Mouse (Mus musculus): Measurements from ENCODE around the gene Lrrc4c. TPM values are rescaled to one million over a fixed set of nuclear protein-coding genes. Genes with fewer than 3 reads are reported as not detected.

The Lrrc4c gene
- total RNA-seq, 1 experiment: 0.09 TPM

- Histone ChIP-seq H3K4me1 (ENCODE audit: control insufficient read depth in 2 of 2, insufficient read depth in 2 of 2, low read length in 2 of 2, poor library complexity in 1 of 2) (no peaks in the 10 kb centered on the region), H3K4me3 (ENCODE audit: insufficient read depth in 1 of 2, low read depth in 1 of 2, low read length in 2 of 2, poor library complexity in 1 of 2, severe bottlenecking in 1 of 2) (no peak overlapping the region), H3K9ac (ENCODE audit: insufficient read depth, low read depth, low read length, poor library complexity, severe bottlenecking) (no peak overlapping the region), H3K36me3 (ENCODE audit: control insufficient read depth, insufficient read depth, low read length, poor library complexity, severe bottlenecking) (no peaks in the 10 kb centered on the region), H3K27ac (ENCODE audit: insufficient read depth, low read depth, low read length, poor library complexity, severe bottlenecking) (no peak overlapping the region), H3K9me3 (ENCODE audit: control insufficient read depth, insufficient read depth, low read depth, low read length) (no peaks in the 10 kb centered on the region)
- in situ Hi-C loops (cut with MboI; ENCODE audit: low sequenced_read_pairs in 2 of 2, unreplicated experiment in 2 of 2): no loop called here
- TF ChIP-seq HCFC1 (IDR thresholded peaks at IDR 0.05; ENCODE audit: borderline replicate concordance, insufficient read depth, low read length): no peak
- peak; percentile 72 for TF ChIP-seq ZC3H11A (IDR thresholded peaks at IDR 0.05; ENCODE audit: borderline replicate concordance, low read depth, low read length)
- TF ChIP-seq MAFK (IDR thresholded peaks at IDR 0.05; ENCODE audit: insufficient read depth, low read depth, low read length): no peak
- TF ChIP-seq ZNF384 (IDR thresholded peaks at IDR 0.05; ENCODE audit: low read depth, low read length): no peak
- no peak for TF ChIP-seq CHD2 (IDR thresholded peaks at IDR 0.05; ENCODE audit: low read depth, low read length)
- DNase-seq (ENCODE audit: low read depth, low spot score): peak; percentile 45
These were observed 267.7 kb downstream of the Lrrc4c start for GRCm38 (mm10) chr2:96585665-96586064.

- TF ChIP-seq HCFC1 (IDR thresholded peaks at IDR 0.05; ENCODE audit: borderline replicate concordance, insufficient read depth, low read length) (no peak), MAFK (IDR thresholded peaks at IDR 0.05; ENCODE audit: insufficient read depth, low read depth, low read length) (no peak), ZC3H11A (IDR thresholded peaks at IDR 0.05; ENCODE audit: borderline replicate concordance, low read depth, low read length) (no peak), ZNF384 (IDR thresholded peaks at IDR 0.05; ENCODE audit: low read depth, low read length) (no peak), CHD2 (IDR thresholded peaks at IDR 0.05; ENCODE audit: low read depth, low read length) (no peak)
- no peak overlapping the region for H3K4me3 ChIP-seq (ENCODE audit: insufficient read depth in 1 of 2, low read depth in 1 of 2, low read length in 2 of 2, poor library complexity in 1 of 2, severe bottlenecking in 1 of 2)
- H3K9ac ChIP-seq (ENCODE audit: insufficient read depth, low read depth, low read length, poor library complexity, severe bottlenecking): no peak overlapping the region
- no peaks in the 10 kb centered on the region for H3K9me3 ChIP-seq (ENCODE audit: control insufficient read depth, insufficient read depth, low read depth, low read length)
- no peak for DNase-seq (ENCODE audit: low read depth, low spot score)
- H3K27ac ChIP-seq (ENCODE audit: insufficient read depth, low read depth, low read length, poor library complexity, severe bottlenecking): no peak overlapping the region
- in situ Hi-C loops (cut with MboI; ENCODE audit: low sequenced_read_pairs in 2 of 2, unreplicated experiment in 2 of 2): no loop called here
- no peaks in the 10 kb centered on the region for H3K4me1 ChIP-seq (ENCODE audit: control insufficient read depth in 2 of 2, insufficient read depth in 2 of 2, low read length in 2 of 2, poor library complexity in 1 of 2)
- H3K36me3 ChIP-seq (ENCODE audit: control insufficient read depth, insufficient read depth, low read length, poor library complexity, severe bottlenecking): no peaks in the 10 kb centered on the region
These were observed 286.8 kb downstream of the Lrrc4c start for GRCm38 (mm10) chr2:96604801-96605200.

GRCm38 (mm10) chr2:96614121-96614520 lies 296.2 kb downstream of the Lrrc4c start:
- TF ChIP-seq HCFC1 (IDR thresholded peaks at IDR 0.05; ENCODE audit: borderline replicate concordance, insufficient read depth, low read length): no peak
- no peak for TF ChIP-seq MAFK (IDR thresholded peaks at IDR 0.05; ENCODE audit: insufficient read depth, low read depth, low read length)
- no peak for TF ChIP-seq ZNF384 (IDR thresholded peaks at IDR 0.05; ENCODE audit: low read depth, low read length)
- TF ChIP-seq CHD2 (IDR thresholded peaks at IDR 0.05; ENCODE audit: low read depth, low read length): no peak
- TF ChIP-seq ZC3H11A (IDR thresholded peaks at IDR 0.05; ENCODE audit: borderline replicate concordance, low read depth, low read length): no peak
- no peak overlapping the region for H3K27ac ChIP-seq (ENCODE audit: insufficient read depth, low read depth, low read length, poor library complexity, severe bottlenecking)
- no peaks in the 10 kb centered on the region for H3K36me3 ChIP-seq (ENCODE audit: control insufficient read depth, insufficient read depth, low read length, poor library complexity, severe bottlenecking)
- H3K4me3 ChIP-seq (ENCODE audit: insufficient read depth in 1 of 2, low read depth in 1 of 2, low read length in 2 of 2, poor library complexity in 1 of 2, severe bottlenecking in 1 of 2): no peak overlapping the region
- no peaks in the 10 kb centered on the region for H3K9me3 ChIP-seq (ENCODE audit: control insufficient read depth, insufficient read depth, low read depth, low read length)
- in situ Hi-C loops (cut with MboI; ENCODE audit: low sequenced_read_pairs in 2 of 2, unreplicated experiment in 2 of 2): no loop called here
- H3K9ac ChIP-seq (ENCODE audit: insufficient read depth, low read depth, low read length, poor library complexity, severe bottlenecking): no peak overlapping the region
- DNase-seq (ENCODE audit: low read depth, low spot score): no peak
- H3K4me1 ChIP-seq (ENCODE audit: control insufficient read depth in 2 of 2, insufficient read depth in 2 of 2, low read length in 2 of 2, poor library complexity in 1 of 2): no peaks in the 10 kb centered on the region

GRCm38 (mm10) chr2:96618691-96619205 lies 300.8 kb downstream of the Lrrc4c start:
- TF ChIP-seq ZC3H11A (IDR thresholded peaks at IDR 0.05; ENCODE audit: borderline replicate concordance, low read depth, low read length) (no peak), MAFK (IDR thresholded peaks at IDR 0.05; ENCODE audit: insufficient read depth, low read depth, low read length) (no peak), HCFC1 (IDR thresholded peaks at IDR 0.05; ENCODE audit: borderline replicate concordance, insufficient read depth, low read length) (no peak), CHD2 (IDR thresholded peaks at IDR 0.05; ENCODE audit: low read depth, low read length) (no peak), ZNF384 (IDR thresholded peaks at IDR 0.05; ENCODE audit: low read depth, low read length) (no peak)

More at GRCm38 (mm10) chr2:96618691-96619205, 300.8 kb downstream of the Lrrc4c start:
- H3K9ac ChIP-seq (ENCODE audit: insufficient read depth, low read depth, low read length, poor library complexity, severe bottlenecking): no peak overlapping the region
- no peaks in the 10 kb centered on the region for H3K4me1 ChIP-seq (ENCODE audit: control insufficient read depth in 2 of 2, insufficient read depth in 2 of 2, low read length in 2 of 2, poor library complexity in 1 of 2)
- H3K36me3 ChIP-seq (ENCODE audit: control insufficient read depth, insufficient read depth, low read length, poor library complexity, severe bottlenecking): no peaks in the 10 kb centered on the region
- H3K27ac ChIP-seq (ENCODE audit: insufficient read depth, low read depth, low read length, poor library complexity, severe bottlenecking): no peak overlapping the region
- in situ Hi-C loops (cut with MboI; ENCODE audit: low sequenced_read_pairs in 2 of 2, unreplicated experiment in 2 of 2): no loop called here
- no peak for DNase-seq (ENCODE audit: low read depth, low spot score)
- no peaks in the 10 kb centered on the region for H3K9me3 ChIP-seq (ENCODE audit: control insufficient read depth, insufficient read depth, low read depth, low read length)
- H3K4me3 ChIP-seq (ENCODE audit: insufficient read depth in 1 of 2, low read depth in 1 of 2, low read length in 2 of 2, poor library complexity in 1 of 2, severe bottlenecking in 1 of 2): no peak overlapping the region

Measured in ES-E14 (cell line).